Mouse (Mus musculus) brain, embryonic 14.5 days (tissue): ENCODE results near the gene Ndc80.

Source experiments
- CTCF ChIP-seq: fragments of 200-500 bp; IDR thresholded peaks from 2 replicates; pipeline ENCODE4 v1.5.1; 2012; ENCODE audit warnings: inconsistent platforms, mild to moderate bottlenecking, moderate library complexity, borderline replicate concordance; ENCODE audit not compliant: insufficient read depth, insufficient read length; ENCODE audit errors: extremely low read depth
- POLR2A ChIP-seq: fragments of 200-500 bp; IDR thresholded peaks from 2 replicates; pipeline ENCODE4 v1.6.1; 2012; ENCODE audit warnings: mild to moderate bottlenecking, inconsistent platforms, borderline replicate concordance; ENCODE audit not compliant: poor library complexity, insufficient read depth, insufficient read length, severe bottlenecking; ENCODE audit errors: extremely low read depth

DNA sequence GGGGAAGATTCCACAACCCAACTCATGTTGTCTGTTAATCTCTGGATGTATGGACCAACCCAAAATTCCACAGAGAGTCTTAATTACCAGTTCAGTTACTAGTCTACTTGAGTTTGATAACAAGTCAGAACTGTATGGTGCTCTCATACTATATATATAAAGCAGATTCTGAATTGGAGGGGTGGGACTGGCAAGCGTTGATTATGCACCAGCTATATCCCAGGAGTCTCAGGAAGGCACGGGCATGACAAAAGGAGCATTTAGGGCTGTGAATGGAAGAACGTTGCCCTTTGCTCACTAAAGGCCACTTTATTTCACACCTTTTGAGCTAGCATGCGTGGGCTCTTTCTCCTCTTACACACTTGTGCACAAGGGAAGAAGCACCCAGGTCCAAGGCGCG is 24.7 kb upstream of the Ndc80 start:
- TF ChIP-seq POLR2A (no peak), CTCF (no peak)
